Mouse (Mus musculus): ENCODE measurements around the gene Serpinb6b.
"Not testable (repeated sequence)": the region's sequence is repeated elsewhere in the genome, so short reads cannot be mapped to it uniquely, and the experiment has no call there.

Serpinb6b gene

DNA sequence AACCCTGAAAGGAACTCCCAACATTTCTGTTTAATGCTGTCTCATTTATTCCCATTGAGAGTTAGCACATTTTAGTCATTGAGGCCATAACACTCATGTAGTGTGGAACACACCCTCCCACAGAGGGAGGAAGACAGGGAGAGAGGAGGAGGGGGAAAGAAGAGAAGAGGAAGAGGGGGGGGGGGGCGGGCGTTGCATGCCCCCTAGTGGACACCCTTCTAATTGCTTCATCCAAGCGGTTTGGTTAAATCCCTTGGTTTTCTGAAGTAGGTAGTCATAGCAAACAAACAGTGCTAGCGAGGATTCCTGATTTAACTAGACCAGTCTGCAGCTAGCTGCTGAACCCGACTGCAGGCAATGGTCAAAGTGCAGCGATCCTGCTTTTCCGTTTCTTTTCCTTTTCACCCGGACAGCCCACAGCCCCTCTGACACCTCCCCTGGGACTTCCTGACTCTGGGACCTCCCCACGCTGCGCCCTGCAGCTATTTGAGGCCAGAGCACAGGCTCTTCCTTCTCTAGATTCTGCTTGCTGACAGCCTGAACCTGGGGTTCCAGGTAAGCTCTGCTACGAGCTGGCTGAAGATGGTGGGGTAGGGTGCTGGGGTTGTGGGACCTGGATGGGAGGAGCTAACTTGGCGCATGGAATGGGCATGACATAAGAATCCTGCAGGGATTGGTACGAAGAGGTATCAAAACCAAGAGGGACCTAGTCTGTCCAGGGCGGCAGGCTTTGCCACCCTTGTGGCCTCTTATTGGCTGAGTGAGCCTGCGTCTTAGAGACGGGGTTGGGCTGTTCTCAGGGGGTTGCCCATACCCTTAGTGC lies at the start of gene Serpinb6b:
Serpinb6b (plus strand) TSS at position 221 of the 823 bp plus-strand sequence.
- DNase-seq = peak; percentile 60

DNA sequence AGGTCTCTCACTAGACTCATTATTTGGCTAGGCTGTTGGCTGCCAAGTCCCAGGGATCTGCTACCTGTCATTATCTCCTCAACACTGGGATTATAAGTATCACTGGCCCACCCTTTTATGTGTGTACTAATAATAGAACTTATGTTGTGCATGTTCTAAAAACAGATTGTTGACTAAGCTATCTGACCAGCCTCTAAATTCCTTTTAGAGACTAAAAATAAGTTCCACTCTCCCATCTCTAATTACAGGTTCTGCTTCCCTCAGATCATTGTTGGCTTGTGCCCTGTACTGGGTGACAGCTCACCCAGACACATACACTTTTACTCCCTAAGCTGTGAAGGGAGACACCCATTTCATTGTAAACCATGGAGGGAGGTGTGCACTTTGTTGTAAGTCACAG lies 42.4 kb upstream of the Serpinb6b start:
- no peak for DNase-seq

DNA sequence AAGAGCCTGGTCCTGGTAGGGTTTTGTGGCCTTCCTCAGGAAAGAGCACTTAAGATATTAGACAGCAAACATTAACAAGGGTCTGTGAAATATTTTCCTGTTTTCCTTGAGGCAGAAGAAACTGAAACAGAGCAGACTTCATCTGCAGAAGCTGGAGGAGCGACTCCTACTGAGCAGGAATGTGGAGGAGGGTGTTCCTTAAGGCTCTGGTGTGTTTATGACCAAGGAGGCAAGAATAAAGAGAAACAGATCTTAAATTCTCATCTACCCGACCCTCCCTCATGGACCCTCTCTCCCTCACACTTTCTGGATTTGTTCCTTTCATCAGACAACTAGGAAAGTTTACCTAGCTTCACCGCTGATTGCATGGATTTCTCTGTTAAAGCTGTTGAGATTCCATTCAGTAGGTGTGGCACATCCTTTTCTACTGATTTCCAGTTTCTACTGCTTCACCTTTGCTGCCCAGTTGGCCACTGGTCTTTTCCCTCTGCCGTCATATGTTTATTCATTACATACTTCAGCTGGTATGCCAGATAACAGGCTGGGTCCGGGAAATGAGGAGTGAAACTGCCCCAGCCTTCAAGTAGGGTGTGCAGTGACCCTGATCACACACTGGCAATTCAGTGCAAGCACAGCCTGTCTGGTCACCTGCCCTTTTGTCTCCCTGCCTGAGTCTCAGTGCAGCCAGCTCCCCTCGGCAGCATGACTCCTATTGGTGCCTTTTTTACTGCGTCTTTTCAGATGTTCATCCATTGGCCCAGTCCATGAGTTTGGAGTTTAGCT lies 40.2 kb upstream of the Serpinb6b start:
- DNase-seq = peak; percentile 27

DNA sequence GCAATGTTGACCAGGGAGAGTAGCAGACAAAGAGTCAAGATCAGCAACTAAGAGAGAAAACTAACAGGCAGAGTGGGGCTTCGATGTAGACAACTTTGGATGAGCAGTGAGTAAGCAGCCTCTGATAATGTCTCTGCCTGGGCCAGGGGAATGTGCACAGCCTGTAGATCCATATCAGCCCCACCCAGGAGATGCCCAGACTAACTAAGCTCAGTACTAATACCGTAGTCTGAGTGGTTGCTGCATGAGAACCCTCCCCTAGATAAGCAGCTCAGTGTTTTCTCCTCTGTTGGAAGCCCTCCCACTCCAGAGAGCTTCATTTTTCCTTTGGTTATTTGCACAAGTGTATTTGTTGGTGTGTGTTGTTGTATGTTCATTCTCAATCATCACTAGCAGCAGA lies 38.3 kb upstream of the Serpinb6b start:
- DNase-seq = no peak

- DNase-seq = no peak
These were observed 37.8 kb upstream of the Serpinb6b start for GRCm38 (mm10) chr13:32927241-32927640.

DNA sequence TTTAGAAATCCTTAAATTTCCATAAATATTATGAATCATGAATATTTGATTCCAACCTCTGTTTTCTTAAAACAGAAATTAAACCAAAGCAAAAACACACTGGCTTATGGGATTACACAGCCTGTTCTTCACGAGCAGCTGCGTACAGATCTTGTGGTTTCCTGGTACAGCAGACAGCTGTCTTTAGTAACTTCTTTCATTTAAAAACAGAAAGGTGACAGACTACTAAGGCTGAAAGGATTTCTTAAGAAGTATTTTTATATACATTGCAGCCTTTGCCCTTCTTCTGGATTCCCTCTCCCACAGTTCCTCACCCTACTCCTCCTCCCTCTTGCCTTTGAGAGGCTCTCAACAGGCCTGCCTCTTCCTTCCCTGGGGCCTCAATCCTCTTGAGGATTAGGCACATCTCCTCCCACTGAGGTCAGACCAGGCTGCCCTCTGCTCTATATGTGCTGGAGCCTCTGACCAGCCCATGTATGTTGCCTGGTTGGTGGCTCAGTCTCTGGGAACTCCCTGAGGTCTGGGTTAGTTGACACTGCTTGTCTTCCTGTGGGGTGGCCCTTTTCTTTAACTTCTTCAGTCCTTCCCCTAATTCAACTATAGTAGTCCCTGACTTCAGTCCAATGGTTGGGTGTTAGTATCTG lies 35.8 kb upstream of the Serpinb6b start:
- no peak for DNase-seq

GRCm38 (mm10) chr13:32934706-32935381 lies 30.2 kb upstream of the Serpinb6b start:
- DNase-seq = no peak

- not testable (repeated sequence) for DNase-seq
These were observed 26.7 kb upstream of the Serpinb6b start for GRCm38 (mm10) chr13:32938275-32938674.

DNA sequence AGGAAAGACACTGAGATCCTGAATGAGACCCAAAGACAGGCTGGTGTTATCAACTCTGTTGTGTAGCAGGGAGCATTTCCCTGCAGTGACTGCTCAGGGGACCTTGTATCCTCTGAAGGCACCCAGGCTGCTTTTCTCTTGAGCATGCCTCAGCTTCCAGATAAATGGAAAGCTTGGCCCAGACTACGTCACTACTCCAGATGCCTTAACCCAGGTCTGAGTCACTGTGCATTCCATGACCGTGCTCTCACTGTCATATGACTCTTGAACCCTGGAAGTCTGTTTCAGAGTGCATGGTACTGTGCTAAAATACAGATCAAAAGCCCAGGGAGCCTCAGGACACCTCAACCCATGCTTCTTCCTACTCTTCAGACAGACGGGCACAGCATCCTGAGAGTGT lies 25.8 kb upstream of the Serpinb6b start:
- DNase-seq = not testable (repeated sequence)

DNA sequence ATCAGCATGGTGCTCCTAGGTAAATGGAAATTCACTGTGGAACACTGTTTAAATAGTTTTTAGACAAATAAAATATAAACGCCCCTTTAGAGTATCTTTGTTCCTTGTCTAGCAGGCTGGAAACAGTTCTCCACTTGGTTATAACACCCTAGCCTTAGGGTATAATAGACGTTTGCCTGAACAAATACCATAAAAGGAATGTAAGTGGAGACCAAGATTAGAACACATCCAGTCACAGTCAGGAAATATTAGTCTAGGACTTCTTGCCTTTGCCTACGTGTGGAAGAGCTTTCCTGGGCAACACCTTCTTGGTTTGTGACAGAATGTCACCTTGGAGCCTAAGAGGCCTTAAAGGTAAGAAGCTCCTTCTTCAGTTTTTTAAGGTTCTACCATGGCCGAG lies 8.5 kb upstream of the Serpinb6b start:
- DNase-seq = no peak

- no peak for DNase-seq
These were observed 7.1 kb upstream of the Serpinb6b start for GRCm38 (mm10) chr13:32957917-32958316.

DNA sequence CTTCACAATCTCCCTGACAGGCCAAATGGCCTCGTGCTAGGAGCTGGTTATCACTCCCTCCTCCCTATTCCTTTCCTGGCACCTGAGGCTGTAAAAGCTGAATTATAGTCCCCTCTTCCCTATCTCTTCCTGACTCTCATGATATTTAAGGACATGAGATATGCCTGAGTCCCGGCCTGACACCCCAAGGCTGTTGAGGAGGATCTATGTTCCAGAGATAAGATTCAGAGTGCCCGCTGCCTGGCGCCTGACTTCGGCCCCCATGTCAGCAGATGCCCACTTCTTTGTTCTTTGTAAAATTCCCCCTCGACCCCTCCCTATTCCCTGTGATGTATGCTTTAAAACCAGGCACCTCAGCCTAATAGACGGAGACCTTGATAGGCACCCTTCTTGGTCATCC lies 6.5 kb upstream of the Serpinb6b start:
- not testable (repeated sequence) for DNase-seq

DNA sequence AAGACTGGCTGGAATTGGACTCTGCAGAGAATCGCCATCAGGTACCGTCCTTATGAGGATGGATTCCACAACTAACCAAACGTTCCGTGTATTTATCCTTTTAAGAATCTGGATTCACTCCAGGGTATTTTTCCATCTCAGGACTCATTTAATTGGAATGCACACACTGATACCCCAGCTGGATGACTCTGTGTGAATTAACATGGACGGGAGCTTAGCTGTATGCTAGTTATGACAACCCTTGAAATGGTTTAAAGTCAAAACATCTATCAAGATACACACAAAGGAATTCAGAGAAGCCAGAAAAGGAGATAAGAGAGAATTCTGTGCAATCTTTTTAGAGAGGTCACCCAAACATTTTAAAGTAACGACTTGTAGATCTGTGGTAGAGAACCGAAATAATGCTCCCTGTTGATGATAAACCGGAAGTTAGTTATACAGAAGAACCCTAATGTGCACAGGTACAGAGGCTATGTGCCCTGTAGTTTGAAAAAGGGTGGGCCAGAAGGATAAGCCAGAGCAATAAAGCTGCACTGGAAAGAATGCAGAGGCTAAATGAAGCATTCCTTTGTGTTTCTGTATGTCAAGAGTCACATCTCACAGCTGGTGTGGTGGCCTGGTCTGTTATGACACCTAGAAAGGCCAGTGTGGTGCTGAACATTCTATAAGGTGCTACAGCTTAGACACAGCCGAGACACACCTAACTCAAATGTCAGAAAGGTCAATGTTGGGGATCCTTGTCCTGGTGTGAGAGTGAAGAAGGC lies 837 bp upstream of the Serpinb6b start:
- DNase-seq = no peak

DNA sequence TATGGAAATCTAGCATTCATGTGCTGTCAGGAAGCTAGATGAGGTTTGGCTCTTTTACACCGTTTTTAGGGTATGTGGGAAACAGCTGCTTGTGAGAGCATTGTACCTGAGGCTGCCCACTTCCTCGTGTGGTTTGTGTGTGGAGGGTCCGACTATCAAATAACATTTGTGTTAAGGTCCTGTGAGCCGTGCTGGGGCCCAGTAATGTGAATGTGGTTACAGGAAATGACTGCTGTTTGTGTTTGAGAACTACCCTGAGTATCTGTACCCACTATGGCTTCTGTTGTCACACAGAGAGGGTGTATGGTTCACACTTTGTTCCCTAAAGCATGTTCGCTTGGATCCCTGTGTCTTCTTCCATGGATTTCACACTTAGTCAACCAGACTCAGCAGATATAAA lies 1.1 kb downstream of the Serpinb6b start:
- DNase-seq = no peak

DNA sequence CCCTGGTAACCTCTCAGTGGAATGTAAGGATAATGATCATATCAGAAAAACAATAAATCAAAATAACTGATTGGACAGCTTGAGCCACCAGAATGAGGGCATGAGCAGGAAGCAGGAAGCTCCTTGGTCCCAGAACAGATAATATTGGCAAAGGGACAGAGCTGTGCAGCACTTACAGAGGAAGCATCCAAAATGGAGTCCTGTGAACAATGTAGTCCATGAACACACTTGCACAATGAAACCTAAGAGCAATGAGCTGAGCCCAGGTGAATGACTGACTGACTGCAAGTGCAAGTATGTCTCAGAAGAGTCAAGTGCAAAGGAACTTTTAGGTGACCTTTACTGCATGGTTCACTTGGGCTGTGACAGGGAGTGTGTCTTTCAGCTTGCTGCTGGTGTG lies 2.2 kb downstream of the Serpinb6b start:
- DNase-seq = no peak

- DNase-seq = no peak
These were observed 3.5 kb downstream of the Serpinb6b start for GRCm38 (mm10) chr13:32968353-32968984.

DNA sequence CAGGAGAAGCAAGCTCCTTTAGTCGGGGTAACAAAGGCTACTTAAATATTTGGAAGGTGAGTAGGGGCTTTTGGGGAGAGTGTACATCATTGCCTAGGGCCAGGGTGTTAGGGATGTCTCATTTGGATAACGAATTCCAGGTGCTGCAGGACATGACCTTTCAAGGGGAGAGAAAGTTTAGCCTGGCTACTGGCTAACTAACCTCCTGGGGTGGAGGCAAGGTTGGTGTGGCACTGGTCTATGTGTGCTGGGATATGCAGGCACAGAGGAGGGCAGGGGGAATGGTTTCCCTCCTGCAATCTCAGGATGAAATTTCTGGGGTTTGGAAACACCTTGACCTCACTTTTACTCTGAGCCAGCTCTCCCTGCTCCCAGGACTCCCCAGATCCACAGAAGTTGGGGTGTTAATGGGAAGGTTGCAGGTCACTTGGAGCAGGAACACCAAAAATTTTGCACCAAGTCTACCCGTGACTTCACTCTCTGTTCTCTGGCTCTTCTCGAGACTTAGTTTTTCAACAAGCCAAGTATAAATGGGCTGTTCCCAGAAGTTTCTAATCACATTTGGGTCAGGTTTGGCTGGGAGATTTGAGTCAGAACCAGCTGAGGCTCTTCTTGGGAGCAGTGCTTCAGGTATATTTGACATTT lies 4.1 kb downstream of the Serpinb6b start:
- DNase-seq = no peak

DNA sequence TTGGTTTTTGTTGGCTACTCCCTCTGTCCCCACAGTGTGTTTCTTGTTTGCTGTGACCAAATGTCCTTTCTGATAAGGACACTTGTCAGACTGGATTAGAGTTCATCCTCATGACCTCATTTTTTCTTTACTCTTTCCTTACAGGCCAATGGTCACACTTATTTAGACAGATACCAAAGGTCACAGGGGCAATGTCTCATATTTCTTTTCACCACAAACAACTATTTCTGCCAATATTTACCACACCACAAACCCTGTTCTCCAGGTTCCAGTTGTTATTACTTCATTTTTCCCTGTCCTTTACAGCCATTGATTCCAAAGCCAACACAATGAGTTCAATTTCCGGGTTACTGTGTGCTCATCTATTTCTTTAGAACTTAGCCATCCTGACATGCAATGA lies 4.6 kb downstream of the Serpinb6b start:
- DNase-seq = no peak

GRCm38 (mm10) chr13:32970776-32971175 lies 5.8 kb downstream of the Serpinb6b start:
- DNase-seq = no peak

DNA sequence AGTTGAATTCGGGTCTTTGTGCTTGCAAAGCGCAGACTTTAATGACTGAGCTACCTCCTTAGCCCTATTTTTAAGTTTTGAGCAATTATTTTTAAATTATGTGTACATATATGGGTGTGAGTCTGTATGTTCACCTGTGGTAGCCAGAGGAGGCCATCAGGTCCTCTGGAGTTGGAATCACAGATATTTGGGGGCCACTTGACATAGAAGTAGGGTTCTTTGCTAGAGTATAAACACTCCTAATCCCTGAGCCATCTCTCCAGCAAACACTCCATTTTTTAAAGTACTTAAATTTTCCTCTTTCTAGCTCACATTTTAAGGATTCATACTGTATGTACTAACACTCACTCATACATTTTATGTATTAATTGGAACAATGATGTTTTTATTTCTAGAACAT lies 9.3 kb downstream of the Serpinb6b start:
- DNase-seq = no peak

DNA sequence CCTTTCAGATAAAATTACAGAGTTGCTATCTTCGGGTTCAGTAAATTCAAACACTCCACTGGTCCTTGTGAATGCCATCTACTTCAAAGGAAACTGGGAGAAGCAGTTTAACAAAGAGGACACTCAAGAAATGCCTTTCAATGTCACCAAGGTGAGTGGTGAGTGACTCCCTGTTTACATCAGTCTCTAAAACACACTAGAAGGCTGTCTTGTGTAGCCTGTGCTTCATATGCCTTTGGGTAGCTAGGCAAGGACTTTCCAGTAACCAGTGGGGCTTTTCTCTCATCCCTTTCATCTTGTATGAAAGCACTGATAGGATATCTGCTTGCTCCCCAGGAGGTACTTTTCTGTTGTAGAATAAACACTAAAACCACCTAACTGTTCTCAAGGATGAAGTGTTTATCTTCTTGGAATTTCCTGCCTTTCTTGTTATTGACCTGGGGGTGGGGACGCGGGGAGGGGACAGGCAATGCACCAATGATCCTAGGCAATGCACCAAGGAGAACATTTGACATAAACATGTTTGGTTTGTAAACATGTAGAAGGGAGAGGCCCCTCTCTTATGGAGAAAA lies 10.0 kb downstream of the Serpinb6b start:
- DNase-seq = no peak

All from kidney, adult 18-20 months (tissue).